Mouse (Mus musculus) kidney, postnatal 14 days (tissue): ENCODE measurements around the gene Scimp.
"Not testable (repeated sequence)": the region's sequence is repeated elsewhere in the genome, so short reads cannot be mapped to it uniquely, and the experiment has no call there.

Source experiments
- DNase-seq: peaks from one replicate; pipeline ENCODE4 v3.0.0; 2022; ENCODE audit warnings: mixed read lengths

The Scimp gene

DNA sequence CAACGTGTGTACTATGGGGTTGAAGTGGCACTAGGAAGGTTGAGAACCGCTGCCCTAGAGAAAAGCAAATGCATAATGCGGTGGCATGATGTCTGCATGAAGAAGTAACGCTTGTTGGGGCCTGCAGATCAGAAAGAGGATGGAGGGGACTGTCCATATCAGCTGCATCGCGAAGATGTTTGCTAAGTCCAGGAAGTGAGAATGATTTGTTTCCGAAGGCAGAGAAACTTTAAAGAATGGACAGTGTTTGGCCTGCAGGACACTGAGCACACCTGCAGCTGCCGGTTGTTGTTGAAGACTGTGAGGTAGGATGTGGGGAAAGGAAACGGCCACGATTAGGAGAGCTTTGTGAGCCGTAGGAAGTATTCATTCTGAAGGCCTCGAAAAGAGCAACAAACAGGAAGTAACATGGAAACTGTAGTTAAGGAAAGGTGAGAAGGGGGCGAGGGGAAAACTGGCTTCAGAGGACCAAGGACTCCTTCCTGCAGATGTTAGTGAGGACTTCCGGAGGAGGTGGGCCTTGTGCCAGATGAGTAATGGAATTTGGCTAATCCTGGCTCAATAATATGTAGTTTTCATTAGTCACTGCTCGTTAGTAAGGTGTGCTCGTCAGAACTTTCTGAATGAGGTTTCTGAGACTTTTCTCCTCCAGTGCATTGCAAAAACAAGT, 46.5 kb downstream of the Scimp start:
- DNase-seq, result peak; percentile 65

DNA sequence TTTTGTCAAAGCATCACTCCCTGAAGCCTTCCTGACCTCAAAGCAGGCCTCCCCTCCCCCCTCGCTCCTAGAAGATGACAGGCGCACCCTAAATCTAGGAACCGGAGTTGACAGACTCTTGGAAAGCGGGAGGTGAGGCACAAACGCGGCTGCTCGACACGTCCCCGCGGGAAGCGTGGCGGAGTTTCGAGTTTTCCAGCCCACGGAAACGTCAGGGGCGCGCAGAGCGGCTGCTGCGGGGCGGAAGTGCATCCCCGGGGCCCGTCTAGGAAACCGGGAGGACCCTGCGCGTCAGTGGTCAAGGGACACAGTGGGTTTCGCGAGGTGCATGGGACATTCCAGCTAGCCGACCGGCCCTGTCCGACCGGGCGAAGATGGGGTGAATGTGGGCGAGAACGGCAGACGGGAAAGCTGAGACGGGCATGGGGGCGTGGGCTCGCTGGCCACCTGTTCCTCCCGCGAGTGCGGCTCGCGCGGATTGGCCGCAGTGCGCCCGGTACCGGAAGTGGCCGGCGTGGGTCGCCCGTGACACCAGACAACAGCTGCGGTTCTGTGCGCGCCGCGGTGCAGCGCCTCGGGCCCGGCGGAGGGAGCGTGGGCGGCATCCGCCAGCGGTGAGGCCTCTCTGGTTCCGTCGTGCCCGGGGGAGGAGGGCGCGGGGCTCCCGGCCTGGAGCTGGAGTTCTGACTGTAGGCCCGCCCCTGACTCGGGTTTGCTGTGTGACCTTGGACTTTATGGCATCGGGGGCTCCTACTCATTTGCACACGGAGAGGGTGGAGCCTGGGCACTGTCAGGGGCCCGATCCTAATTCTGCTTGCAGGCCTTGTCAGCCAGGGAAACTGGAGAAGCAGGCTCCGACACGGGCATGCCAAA, 48.2 kb downstream of the Scimp start, which contains the start of gene Zfp3:
Zfp3 (plus strand) TSS at position 274 of the 873 bp plus-strand sequence.
- peak; percentile 90 for DNase-seq

DNA sequence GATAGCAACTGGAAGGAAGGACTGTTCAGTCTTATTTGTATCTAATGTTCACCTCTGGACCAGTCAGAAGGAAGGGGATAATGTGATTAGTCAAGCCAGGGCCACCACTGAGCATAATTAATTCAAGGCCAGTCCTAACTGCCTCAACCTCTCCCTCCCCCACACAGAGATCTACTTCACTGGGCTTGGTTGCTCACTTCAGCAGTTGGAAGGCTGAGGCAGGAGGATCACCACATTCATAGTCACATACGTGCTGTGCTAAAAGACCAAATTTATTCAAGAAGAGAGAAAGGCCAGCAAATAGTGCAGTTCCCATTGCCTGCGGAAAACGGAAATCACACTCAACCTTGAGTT, 48.8 kb downstream of the Scimp start:
- DNase-seq, result peak; percentile 21

DNA sequence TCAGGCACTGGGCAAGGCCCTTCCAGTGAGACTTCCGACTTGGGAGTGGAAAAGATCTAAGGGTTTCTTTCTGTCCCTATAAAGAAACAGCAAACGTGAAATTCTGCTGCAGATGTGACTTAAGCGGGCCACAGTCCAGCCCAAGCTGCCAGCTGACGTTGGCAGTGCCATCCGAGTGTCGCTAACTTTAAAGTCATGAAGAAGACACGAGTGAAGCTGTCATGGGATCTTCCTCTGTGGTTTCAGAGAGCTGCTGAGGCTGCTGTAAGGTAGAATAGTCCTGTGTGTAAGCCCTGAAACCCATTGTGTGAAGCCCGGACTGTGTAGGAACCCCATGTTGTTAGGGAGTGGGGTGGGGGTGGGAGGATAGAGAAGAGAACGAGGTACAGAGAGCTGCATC, 49.7 kb downstream of the Scimp start:
- DNase-seq, result no peak

DNA sequence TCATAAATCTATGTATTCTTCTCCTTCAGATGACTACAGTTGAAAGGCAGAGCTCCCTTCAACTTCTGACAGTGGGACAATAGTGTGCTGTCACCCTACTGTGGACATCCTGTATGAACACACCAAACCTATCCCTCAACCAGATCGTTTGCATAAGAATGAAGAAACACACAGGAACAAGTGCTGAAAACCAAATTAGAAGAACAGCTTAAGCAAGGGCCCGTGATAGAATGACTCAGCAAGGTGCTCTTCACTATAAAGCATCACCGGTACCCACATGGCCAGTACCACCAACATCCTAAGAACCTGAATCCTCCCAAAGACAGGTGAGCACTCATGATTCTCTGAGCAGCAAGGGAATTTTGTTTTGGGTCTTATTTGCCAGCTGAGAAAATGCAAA, 51.9 kb downstream of the Scimp start:
- DNase-seq, result not testable (repeated sequence)

DNA sequence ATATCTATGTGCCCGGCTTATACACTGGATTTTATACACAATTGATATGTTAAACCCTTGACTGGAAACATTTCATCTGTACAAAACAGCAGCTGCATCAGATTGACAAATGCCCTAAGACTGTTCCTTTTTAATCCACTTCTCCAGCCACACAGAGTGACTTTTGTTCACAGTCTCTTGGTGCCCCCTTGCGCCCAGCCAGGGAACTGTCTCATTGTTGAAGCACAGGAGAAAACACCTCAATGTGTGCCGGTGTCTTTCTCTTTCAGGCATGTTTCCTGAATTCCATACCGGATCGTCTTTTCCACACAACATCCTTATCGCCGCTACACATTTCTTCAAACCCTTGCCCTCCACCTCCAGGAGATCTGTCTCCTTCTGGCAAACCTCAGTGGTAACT, 56.7 kb downstream of the Scimp start:
- DNase-seq, result peak; percentile 83

DNA sequence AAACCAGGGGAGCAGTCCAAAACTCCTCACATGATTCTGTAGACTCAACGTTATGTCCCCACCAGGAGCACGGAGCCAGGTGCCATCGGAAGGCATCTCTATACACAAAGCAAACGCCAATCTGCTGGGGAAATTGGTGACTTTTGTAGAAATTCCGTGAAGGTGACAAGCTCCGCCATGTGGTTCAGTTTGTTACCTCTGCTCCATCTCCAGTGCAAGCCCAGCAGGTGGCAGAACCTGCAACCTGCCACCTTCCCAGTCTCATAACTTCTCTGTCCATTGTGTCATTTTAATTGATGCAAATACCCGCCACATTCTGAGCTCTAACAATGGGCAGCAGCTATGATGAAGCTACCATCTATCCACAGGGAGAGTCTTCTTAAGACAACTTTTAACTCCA, 57.4 kb downstream of the Scimp start:
- DNase-seq, result no peak

DNA sequence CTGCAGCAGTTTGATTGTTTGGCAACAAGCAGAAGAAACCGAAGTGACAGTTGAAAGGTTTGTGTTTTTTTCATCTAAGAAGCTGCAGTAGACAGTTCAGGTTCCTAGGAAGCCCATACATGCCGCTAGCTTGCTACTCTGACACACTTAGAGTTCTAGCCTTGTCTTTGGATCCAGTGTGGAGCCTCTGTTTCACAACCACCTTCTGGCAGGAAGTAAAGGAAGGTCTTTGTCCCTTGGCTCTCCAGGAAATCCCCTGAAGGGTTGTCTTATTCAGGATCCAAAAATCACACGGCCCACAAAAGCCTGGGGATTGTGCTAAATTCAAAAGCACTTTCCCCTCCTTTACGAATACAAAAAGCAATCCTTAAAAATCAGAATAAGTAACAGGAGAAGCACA, 57.9 kb downstream of the Scimp start:
- DNase-seq, result no peak

DNA sequence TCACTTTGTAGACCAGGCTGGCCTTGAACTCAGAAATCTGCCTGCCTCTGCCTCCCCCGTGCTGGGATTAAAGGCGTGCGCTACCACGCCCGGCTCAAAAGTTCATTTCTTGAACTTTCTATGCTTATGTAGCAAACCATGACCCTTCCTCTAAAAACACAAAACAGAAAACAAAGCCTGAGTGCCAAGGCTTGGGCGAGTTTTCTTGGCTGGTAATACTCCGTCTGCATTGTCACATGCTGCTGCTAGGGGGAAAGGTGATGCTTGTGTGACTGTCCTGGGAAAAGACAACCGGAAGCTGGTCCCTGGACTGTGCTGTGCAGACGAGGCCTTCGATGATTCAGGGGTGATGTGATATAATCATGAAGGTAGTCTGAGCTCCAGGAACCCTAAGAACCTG, 59.2 kb downstream of the Scimp start:
- DNase-seq, result no peak

DNA sequence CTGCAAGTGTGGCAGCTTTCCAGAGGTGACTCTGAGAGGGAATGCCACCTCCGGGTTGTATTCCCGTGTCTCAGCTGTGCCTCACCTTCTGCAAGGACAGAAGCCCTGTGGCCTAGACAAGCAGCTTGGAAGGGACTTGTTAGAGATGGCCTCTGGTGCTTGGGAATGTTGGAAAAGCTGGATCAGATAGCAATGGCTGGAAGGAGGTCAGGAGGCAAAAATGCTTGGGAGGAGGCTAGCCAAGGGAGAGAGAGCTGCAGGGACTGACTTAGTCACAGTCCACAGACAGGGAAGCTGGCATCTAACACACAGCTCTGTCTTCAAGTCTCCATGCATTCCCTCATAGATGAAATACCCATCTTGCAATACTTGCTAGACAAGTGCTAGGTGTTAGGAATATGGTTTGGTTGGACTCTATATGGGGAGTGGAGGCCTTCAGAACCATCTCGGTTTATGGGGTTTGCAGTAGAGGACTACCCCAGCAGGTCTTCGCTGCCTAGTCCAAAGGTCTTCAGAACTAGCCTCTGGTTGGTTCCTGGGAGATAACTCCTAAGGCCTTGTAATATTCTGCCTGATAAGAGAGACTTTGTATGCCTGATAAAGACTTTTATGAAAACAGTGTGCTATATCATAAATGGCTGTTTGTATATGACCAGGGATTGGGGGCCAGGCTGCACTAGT, 59.9 kb downstream of the Scimp start:
- DNase-seq, result no peak

DNA sequence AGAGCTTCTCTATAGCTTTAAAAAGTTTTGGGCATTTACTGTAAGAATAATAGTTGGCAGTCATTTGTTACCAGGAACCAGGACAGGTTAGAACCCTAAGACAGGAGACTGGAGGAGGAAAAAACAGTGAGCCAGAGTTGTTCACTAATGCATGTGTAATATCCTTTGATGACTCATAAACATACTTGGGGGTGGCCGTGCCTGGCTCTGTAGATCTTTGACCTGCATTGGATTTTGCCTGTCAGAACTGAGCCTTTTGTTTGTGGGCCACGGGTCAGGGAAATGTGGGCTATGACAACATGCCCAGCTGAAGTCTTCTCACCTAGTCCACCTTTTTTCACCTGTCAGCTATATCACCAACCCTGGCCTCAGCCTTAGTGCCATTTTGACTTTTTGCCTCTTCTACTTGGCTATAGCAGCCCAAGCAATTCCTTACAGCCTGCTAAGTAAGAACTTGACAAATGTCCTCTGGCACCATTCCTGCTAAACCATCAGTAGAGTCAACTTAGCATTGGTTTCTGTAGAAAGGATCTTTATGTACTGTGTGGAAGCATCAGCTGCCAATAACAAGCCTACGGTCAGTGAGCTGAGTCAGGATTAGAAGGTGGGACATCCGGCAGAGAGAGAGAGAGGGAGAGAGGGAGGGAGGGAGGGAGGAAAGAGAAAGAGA, 64.4 kb downstream of the Scimp start:
- DNase-seq, result no peak

DNA sequence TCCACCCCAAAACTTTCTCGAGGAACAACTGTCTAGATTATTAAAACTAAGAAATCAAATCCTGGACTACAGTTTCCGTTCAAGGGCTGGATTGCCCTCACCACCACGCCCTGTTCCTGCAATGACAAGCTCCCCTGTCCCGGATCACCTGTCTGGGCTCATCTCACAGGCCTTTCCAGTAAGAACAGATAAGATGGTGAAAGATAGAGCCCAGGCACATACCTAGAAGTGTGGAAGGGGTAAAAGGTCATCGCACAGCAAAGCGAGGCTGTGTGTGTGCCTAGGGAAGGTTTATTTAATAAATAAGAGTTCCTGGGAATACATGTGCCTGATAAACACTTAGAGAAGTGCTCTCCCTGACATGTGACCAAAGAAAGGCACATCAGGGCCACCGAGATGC, 66.8 kb downstream of the Scimp start:
- DNase-seq, result no peak

DNA sequence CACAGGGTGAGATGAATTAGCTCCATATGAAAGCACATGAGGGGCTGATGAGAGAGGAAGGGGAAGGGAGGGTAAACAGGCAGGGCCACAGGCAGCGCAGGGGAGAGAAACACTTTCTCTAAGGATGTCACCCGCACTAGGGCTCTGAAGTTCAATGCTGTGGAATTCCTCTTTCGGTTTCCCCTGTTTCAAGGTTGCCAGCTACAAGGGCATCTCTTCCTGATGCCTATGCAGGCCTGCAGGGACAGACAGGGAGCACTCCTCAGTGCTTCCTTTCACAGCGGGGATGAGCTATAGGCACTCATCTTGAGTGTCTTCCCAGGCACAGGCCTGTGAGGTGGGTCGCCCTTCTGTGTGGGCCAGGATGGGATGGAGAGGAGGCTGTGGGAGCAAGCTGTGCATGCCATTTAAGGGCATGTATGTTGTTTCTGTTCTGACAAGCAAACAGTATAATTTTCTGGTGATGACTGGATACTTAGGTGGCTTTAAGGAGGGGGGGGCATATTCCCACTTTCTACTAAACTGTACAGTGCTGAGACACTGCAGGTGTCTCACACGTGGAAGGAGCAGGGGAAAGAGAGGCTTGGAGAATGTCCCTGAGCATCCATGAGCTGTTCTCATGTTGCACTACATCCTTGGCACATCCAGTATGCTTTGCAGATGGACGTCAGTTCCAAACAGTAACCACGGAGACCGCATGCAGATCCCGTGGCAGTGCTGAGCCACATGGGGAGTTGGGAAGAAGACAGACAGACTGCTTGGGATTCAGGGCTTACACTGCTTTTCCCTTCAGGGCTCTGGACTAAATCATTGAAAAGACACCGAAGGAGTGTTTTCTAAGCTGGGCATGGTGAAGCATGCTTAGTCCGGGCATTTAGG, 69.6 kb downstream of the Scimp start:
- no peak for DNase-seq

DNA sequence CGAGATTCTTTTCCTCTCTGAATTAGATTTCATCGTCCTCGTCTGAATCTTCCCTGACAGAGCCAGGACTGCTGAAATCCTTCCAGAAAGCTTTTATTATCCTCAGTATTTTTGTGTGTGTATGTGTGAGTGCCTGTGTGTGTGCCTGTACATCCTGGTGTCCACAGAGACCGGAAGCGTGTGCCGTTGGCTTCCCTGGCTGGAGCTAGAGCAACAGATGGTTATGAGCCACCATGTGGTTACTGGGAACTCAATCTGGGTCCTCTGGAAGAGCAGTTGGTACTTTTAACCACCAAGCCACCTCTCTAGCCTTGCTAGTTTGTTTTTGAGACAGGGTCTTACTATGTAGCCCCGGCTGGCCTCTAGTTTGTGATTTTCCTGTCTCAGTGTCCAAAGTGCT, 70.3 kb downstream of the Scimp start:
- no peak for DNase-seq

DNA sequence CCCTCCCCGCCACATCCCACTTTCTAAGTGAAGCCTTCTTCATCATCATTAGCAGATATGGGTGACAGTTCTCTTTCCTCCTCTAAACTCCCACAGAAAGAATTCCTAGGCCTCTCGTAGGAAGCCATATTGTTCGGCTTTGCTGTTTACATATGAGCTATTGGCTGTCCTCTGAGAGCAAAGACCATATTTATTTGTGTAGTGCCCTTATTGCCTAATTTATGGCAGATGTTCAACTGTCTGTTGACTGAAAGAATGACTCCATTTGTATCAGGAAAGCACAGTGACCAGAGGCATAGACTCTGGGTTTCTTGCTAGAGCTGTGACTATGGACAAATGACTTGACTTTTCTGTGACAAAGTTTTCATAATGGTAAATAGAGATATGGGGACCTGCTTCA, 70.8 kb downstream of the Scimp start:
- DNase-seq, result no peak
